Mouse (Mus musculus) ES-E14 (cell line): ENCODE data around the gene Clic1.

ENCODE experiments used
- HCFC1 ChIP-seq: IDR thresholded peaks from 2 replicates; pipeline ENCODE4 v1.6.1; 2012; ENCODE audit warnings: low read length, inconsistent platforms, borderline replicate concordance; ENCODE audit not compliant: insufficient read depth
- MAFK ChIP-seq: IDR thresholded peaks from 2 replicates; pipeline ENCODE4 v1.6.1; 2014; ENCODE audit warnings: mild to moderate bottlenecking, low read depth, low read length, inconsistent platforms; ENCODE audit not compliant: insufficient read depth

- TF ChIP-seq MAFK (no peak), HCFC1 (no peak)
These were observed 32.7 kb upstream of the Clic1 start for GRCm38 (mm10) chr17:35016791-35017705.
